Comparison of ENCODE assay signal across 38 mouse cellular contexts in the genomic region with DNA sequence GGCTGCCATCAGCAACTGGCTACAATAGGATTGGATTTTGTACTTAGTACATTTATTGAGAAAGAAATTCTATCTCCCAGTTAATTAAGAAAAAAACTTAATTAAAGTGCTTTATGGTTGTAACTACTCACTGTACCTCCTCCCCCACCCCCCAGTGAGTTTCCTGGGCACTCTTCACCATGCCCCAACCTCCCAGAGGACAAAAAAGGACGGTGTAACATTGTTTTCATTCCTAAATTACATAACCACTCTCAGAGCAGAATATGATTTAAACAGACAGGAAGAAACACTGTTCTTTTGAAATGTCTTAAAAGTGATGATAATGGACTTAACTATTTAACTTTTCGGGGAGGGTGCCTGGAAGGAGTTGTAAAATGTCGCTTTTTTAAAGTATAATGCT. TPM values are rescaled to one million over a fixed set of nuclear protein-coding genes. Genes with fewer than 3 reads are reported as not detected.
DNase-seq lines count a peak whose midpoint lies in the region; ATAC-seq lines count a peak whose summit lies in the region.
"Had no signal": no experiment of that assay in that cellular context is flagged by ENCODE, and none has a peak within 500 bp of the region (broad histone marks: within the 10 kb centered on the region; RNA-seq: fewer than 3 reads in every experiment).

No protein-coding gene starts in this region.

- no peaks in the 10 kb centered on the region for H3K4me1 ChIP-seq in kidney, embryonic 14.5 days (ENCODE audit: control insufficient read depth, insufficient read depth, low read length)
- H3K4me1 ChIP-seq in embryonic facial prominence, embryonic 14.5 days (ENCODE audit: control insufficient read depth, insufficient read depth, low read length) = 0 out of 2 replicates have a peak, but pooled peaks cover 5% of the 10 kb centered on the region
- H3K4me1 ChIP-seq: hindbrain, embryonic 13.5 days; limb, embryonic 12.5 days; liver, embryonic 15.5 days had no signal

- no peak overlapping the region for H3K9ac ChIP-seq in kidney, embryonic 14.5 days (ENCODE audit: low read depth, low read length)
- H3K9ac ChIP-seq in embryonic facial prominence, embryonic 14.5 days (ENCODE audit: low read depth, low read length) = no peak overlapping the region
- H3K9ac ChIP-seq: hindbrain, embryonic 13.5 days; limb, embryonic 12.5 days; liver, embryonic 15.5 days; lung, embryonic 14.5 days had no signal

- no peak for ATAC-seq in kidney, embryonic 14.5 days (ENCODE audit: low FRiP score, low TSS enrichment)
- no peak for ATAC-seq in embryonic facial prominence, embryonic 14.5 days (ENCODE audit: low read depth)
- ATAC-seq: forebrain, embryonic 14.5 days; intestine, postnatal 0 days; midbrain, embryonic 16.5 days had no signal

- WGBS in kidney, embryonic 14.5 days = 66% methylated on average over 3 of the region's 3 CpGs
- 63% methylated on average over 3 of the region's 3 CpGs for WGBS in embryonic facial prominence, embryonic 14.5 days

- H3K9me3 ChIP-seq in kidney, embryonic 14.5 days (ENCODE audit: control insufficient read depth, low read length) = no peaks in the 10 kb centered on the region
- no peaks in the 10 kb centered on the region for H3K9me3 ChIP-seq in embryonic facial prominence, embryonic 14.5 days (ENCODE audit: control insufficient read depth, low read length)
- H3K9me3 ChIP-seq: hindbrain, embryonic 13.5 days; limb, embryonic 12.5 days; liver, embryonic 15.5 days had no signal

- H3K4me2 ChIP-seq in kidney, embryonic 14.5 days (replicated peaks; ENCODE audit: low read depth, low read length) = no peak overlapping the region
- no peak overlapping the region for H3K4me2 ChIP-seq in embryonic facial prominence, embryonic 14.5 days (ENCODE audit: low read depth, low read length)
- H3K4me2 ChIP-seq: hindbrain, embryonic 13.5 days; limb, embryonic 12.5 days; liver, embryonic 15.5 days; lung, embryonic 14.5 days; midbrain, embryonic 11.5 days had no signal

- no peaks in the 10 kb centered on the region for H3K27me3 ChIP-seq in kidney, embryonic 14.5 days (ENCODE audit: control insufficient read depth, insufficient read depth, low read length)
- H3K27me3 ChIP-seq in embryonic facial prominence, embryonic 14.5 days (replicated peaks; ENCODE audit: control insufficient read depth, insufficient read depth, low read length) = no peaks in the 10 kb centered on the region
- H3K27me3 ChIP-seq: CH12.LX; hindbrain, embryonic 13.5 days; limb, embryonic 12.5 days; liver, embryonic 15.5 days had no signal

- peak; percentile 14 for DNase-seq in adrenal gland, postnatal 10 days
- no peak for DNase-seq in adrenal gland, adult 18-20 months (ENCODE audit: low spot score in 2 of 2)
- DNase-seq in heart, adult 8-10 months (ENCODE audit: low spot score) = peak; percentile 13
- no peak for DNase-seq in heart, adult 11 months
- DNase-seq in kidney, adult 9 months = peak; percentile 43
- DNase-seq in embryonic facial prominence, embryonic 14.5 days (ENCODE audit: low spot score) = no peak
- DNase-seq: adrenal gland, postnatal 36 days; cerebellum, adult 2 months; cerebellum, postnatal 14 days; spleen, adult 18-20 months; thymus, postnatal 14 days had no signal

- peaks cover 43% of the 10 kb centered on the region for H3K36me3 ChIP-seq in kidney, embryonic 14.5 days (ENCODE audit: control insufficient read depth, insufficient read depth, low read length)
- peaks cover 52% of the 10 kb centered on the region for H3K36me3 ChIP-seq in embryonic facial prominence, embryonic 14.5 days (ENCODE audit: control insufficient read depth, insufficient read depth, low read length)

- H3K27ac ChIP-seq in kidney, embryonic 14.5 days (ENCODE audit: low read depth, low read length) = no peak overlapping the region
- H3K27ac ChIP-seq in embryonic facial prominence, embryonic 14.5 days (replicated peaks; ENCODE audit: low read depth, low read length) = 0 out of 2 replicates have a peak overlapping the region, but pooled peaks have one; percentile 3
- H3K27ac ChIP-seq: hindbrain, embryonic 13.5 days; left cerebral cortex, adult 2 months; limb, embryonic 12.5 days; liver, embryonic 15.5 days had no signal

- H3K4me3 ChIP-seq in kidney, embryonic 14.5 days (ENCODE audit: low read length) = no peak overlapping the region
- H3K4me3 ChIP-seq in embryonic facial prominence, embryonic 14.5 days (ENCODE audit: low read depth, low read length) = no peak overlapping the region
- H3K4me3 ChIP-seq: hindbrain, embryonic 13.5 days; left cerebral cortex, adult 2 months; limb, embryonic 12.5 days; liver, embryonic 15.5 days had no signal

RNA-seq across cellular contexts. Expression of gene Rcn2, which starts 23.4 kb away (rescaled TPM):
- 10 to 100 TPM; 40.1 to 41.2 TPM for total RNA-seq in adrenal gland, postnatal 10 days (2021)
- 10 to 100 TPM; 35.9 to 39.9 TPM for total RNA-seq in adrenal gland, adult 18-20 months (2021)
- total RNA-seq in heart, adult 8-10 months (2022) = 10 to 100 TPM; 30.5 to 33.8 (median 31.8) TPM
- 278 and 283 TPM in 2 replicates for polyA plus RNA-seq in kidney, embryonic 14.5 days (2014; fragmentation: Nextera tagmentation; extraction: Ambion mirVana)
- polyA plus RNA-seq in embryonic facial prominence, embryonic 14.5 days (2014; fragmentation: Nextera tagmentation; extraction: Ambion mirVana) = 250 and 274 TPM in 2 replicates

RNA-seq across cellular contexts. Expression of gene Pstpip1, which starts 24.8 kb away (rescaled TPM):
- 1 to 10 TPM; 3.6 to 4.9 TPM for total RNA-seq in adrenal gland, postnatal 10 days (2021)
- 1 to 10 TPM in 1 of 2 experiments, under 1 TPM in 1; 0.89 to 2.0 TPM for total RNA-seq in adrenal gland, adult 18-20 months (2021)
- total RNA-seq in heart, adult 8-10 months (2022) = 1 to 10 TPM in 3 of 4 experiments, under 1 TPM in 1; 0.97 to 2.0 (median 1.1) TPM
- polyA plus RNA-seq in kidney, embryonic 14.5 days (2014; fragmentation: Nextera tagmentation; extraction: Ambion mirVana) = 0.28 and 0.53 TPM in 2 replicates
- polyA plus RNA-seq in embryonic facial prominence, embryonic 14.5 days (2014; fragmentation: Nextera tagmentation; extraction: Ambion mirVana) = 2.1 and 3.4 TPM in 2 replicates

RNA-seq across cellular contexts. Expression of gene 4930563M21Rik, which starts 54.7 kb away (rescaled TPM):
- not detected for total RNA-seq in adrenal gland, postnatal 10 days (2021)
- not detected for total RNA-seq in adrenal gland, adult 18-20 months (2021)
- total RNA-seq in heart, adult 8-10 months (2022) = not detected
- polyA plus RNA-seq in kidney, embryonic 14.5 days (2014; fragmentation: Nextera tagmentation; extraction: Ambion mirVana) = not detected in 2 replicates
- not detected in 2 replicates for polyA plus RNA-seq in embryonic facial prominence, embryonic 14.5 days (2014; fragmentation: Nextera tagmentation; extraction: Ambion mirVana)
- total RNA-seq: adrenal gland, postnatal 36 days; CH12.LX; ES-E14; gastrocnemius, adult 18-20 months; gastrocnemius, postnatal 4 days; heart, postnatal 25 days; layer of hippocampus, postnatal 10 days; left cerebral cortex, adult 2 months; left cerebral cortex, postnatal 25 days; liver, adult 2 months; megakaryocyte, adult 5-6 weeks; neutrophil, adult 5-6 weeks had no signal
- polyA plus RNA-seq: C2C12; cerebellum, adult 2 months; cortical plate, adult 2 months; forebrain, embryonic 14.5 days; heart, embryonic 14.5 days; hindbrain, embryonic 13.5 days; intestine, postnatal 0 days; kidney, embryonic 16.5 days; limb, embryonic 12.5 days; liver, adult 2 months; liver, embryonic 15.5 days; lung, embryonic 14.5 days; midbrain, embryonic 11.5 days; midbrain, embryonic 16.5 days; neural tube, embryonic 11.5 days; stomach, embryonic 16.5 days; urinary bladder, adult 2 months had no signal

Comparison
In these comparisons a context has a peak if more than half of its experiments do, and no peak if none do; other contexts are left out.
1. DNase-seq: peak in adrenal gland, postnatal 10 days (single experiment), heart, adult 8-10 months (single experiment) and kidney, adult 9 months (single experiment); none in adrenal gland, adult 18-20 months (0 of 2), heart, adult 11 months (single experiment) and embryonic facial prominence, embryonic 14.5 days (single experiment).